Mouse (Mus musculus) ES-E14 (cell line): ENCODE measurements around the gene Taf6. TPM values are rescaled to one million over a fixed set of nuclear protein-coding genes. Genes with fewer than 3 reads are reported as not detected.

ENCODE experiments used
- DNase-seq: peaks from one replicate; pipeline ENCODE4 v3.0.0-alpha.2; 2013; ENCODE audit warnings: low read depth, low spot score
- H3K27ac ChIP-seq: 2 replicates; pipeline ENCODE4 v1.5.1; 2012; ENCODE audit warnings: low read depth, mild to moderate bottlenecking, low read length, moderate library complexity, mixed read lengths; ENCODE audit not compliant: poor library complexity, insufficient read depth, severe bottlenecking
- H3K36me3 ChIP-seq: 2 replicates; pipeline ENCODE4 v1.6.1; 2012; ENCODE audit warnings: mild to moderate bottlenecking, low read length, moderate library complexity, mixed read lengths; ENCODE audit not compliant: control insufficient read depth, poor library complexity, insufficient read depth, severe bottlenecking
- H3K4me1 ChIP-seq, 2 experiments: fragments of 150-350 bp in 1 of 2; sonication (generic) in 1 of 2; 2 replicates each; pipeline ENCODE4 v1.6.1; 2012; ENCODE audit warnings: low read length in 2 of 2, mild to moderate bottlenecking in 1 of 2, mixed read lengths in 1 of 2; ENCODE audit not compliant: control insufficient read depth in 2 of 2, insufficient read depth in 2 of 2, poor library complexity in 1 of 2
- H3K4me3 ChIP-seq, 2 experiments: fragments of 150-350 bp in 1 of 2; sonication (generic) in 1 of 2; 2 replicates each; pipeline ENCODE4 v1.5.1; 2012; ENCODE audit warnings: low read length in 2 of 2, low read depth in 1 of 2, mild to moderate bottlenecking in 1 of 2, mixed read lengths in 1 of 2; ENCODE audit not compliant: insufficient read depth in 1 of 2, poor library complexity in 1 of 2, severe bottlenecking in 1 of 2
- H3K9ac ChIP-seq: 2 replicates; pipeline ENCODE4 v1.6.1; 2012; ENCODE audit warnings: low read depth, mild to moderate bottlenecking, low read length, mixed read lengths; ENCODE audit not compliant: poor library complexity, insufficient read depth, severe bottlenecking
- H3K9me3 ChIP-seq: fragments of 150-350 bp; sonication (generic); 2 replicates; pipeline ENCODE4 v1.6.1; 2012; ENCODE audit warnings: low read depth, mild to moderate bottlenecking, low read length; ENCODE audit not compliant: control insufficient read depth, insufficient read depth
- CHD2 ChIP-seq: IDR thresholded peaks from 2 replicates; pipeline ENCODE4 v1.6.1; 2014; ENCODE audit warnings: mild to moderate bottlenecking, low read depth, low read length, inconsistent platforms
- HCFC1 ChIP-seq: IDR thresholded peaks from 2 replicates; pipeline ENCODE4 v1.6.1; 2012; ENCODE audit warnings: low read length, inconsistent platforms, borderline replicate concordance; ENCODE audit not compliant: insufficient read depth
- MAFK ChIP-seq: IDR thresholded peaks from 2 replicates; pipeline ENCODE4 v1.6.1; 2014; ENCODE audit warnings: mild to moderate bottlenecking, low read depth, low read length, inconsistent platforms; ENCODE audit not compliant: insufficient read depth
- ZC3H11A ChIP-seq: IDR thresholded peaks from 2 replicates; pipeline ENCODE4 v1.6.1; 2012; ENCODE audit warnings: low read depth, mild to moderate bottlenecking, inconsistent platforms, low read length, borderline replicate concordance
- ZNF384 ChIP-seq: IDR thresholded peaks from 2 replicates; pipeline ENCODE4 v1.6.1; 2012; ENCODE audit warnings: low read depth, low read length, inconsistent platforms
- in situ Hi-C, 2 experiments: fragments of 600-800 bp; cut with MboI; formaldehyde crosslinking; loops; one replicate each; pipeline ENCODE4 v1.15.1; 2025; ENCODE audit warnings: low sequenced_read_pairs in 2 of 2, inconsistent platforms in 1 of 2; ENCODE audit not compliant: unreplicated experiment in 2 of 2
- total RNA-seq: library from RNA; depleted of rRNA; stranded (reverse); fragments of 300-350 nt; gene quantifications from 2 replicates; pipeline ENCODE4 v1.2.3, GENCODE M21; 2012; rRNA removed

Taf6 gene
- total RNA-seq, 1 experiment: 59.3 TPM

- Histone ChIP-seq H3K9me3 (no peaks in the 10 kb centered on the region), H3K4me3 (no peak overlapping the region), H3K27ac (no peak overlapping the region), H3K9ac (no peak overlapping the region), H3K4me1 (no peaks in the 10 kb centered on the region), H3K36me3 (peaks cover 4% of the 10 kb centered on the region; the same call in 1 of the 2 replicates)
- in situ Hi-C loops: no loop called here
- TF ChIP-seq ZNF384 (no peak), CHD2 (0 out of 2 replicates have a peak, but pooled peaks have one; percentile 15), ZC3H11A (peak; percentile 25; the same call in 1 of the 2 replicates)
- DNase-seq: peak; percentile 56
Observed at GRCm38 (mm10) chr5:138137935-138138549, 49.2 kb downstream of the Taf6 start.

DNA sequence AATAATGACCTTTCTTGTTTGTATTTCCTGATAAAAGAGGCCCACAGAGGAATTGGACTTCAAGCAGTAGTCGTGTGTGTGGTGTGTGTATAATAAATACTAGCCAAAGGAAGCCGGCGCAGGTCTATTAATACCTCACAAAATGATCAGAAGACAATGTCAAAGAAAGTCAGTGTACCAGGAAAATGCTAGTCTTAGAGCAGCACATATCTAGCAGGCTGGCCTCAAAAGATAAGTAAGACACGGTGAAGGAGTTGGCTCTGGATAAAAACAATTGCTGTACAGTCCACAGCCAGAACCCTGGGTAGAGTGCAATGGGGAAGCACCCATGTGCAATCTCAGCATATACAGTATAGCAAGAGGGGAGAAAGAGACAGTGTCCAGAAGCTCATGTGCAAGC is 50.0 kb downstream of the Taf6 start:
- in situ Hi-C loops: no loop called here
- H3K9ac ChIP-seq: no peak overlapping the region
- TF ChIP-seq CHD2 (no peak), ZNF384 (no peak), MAFK (no peak)
- no peaks in the 10 kb centered on the region for H3K4me1 ChIP-seq
- H3K36me3 ChIP-seq: peaks cover 7% of the 10 kb centered on the region; the same call in 1 of the 2 replicates
- H3K4me3 ChIP-seq: no peak overlapping the region
- H3K27ac ChIP-seq: no peak overlapping the region
- no peak for DNase-seq
- H3K9me3 ChIP-seq: no peaks in the 10 kb centered on the region

GRCm38 (mm10) chr5:138132425-138133064 is 54.7 kb downstream of the Taf6 start:
- Histone ChIP-seq H3K4me1 (no peaks in the 10 kb centered on the region), H3K9me3 (no peaks in the 10 kb centered on the region), H3K4me3 (no peak overlapping the region), H3K36me3 (peaks cover 14% of the 10 kb centered on the region), H3K9ac (no peak overlapping the region), H3K27ac (no peak overlapping the region)
- no peak for TF ChIP-seq CHD2
- TF ChIP-seq HCFC1: no peak
- no peak for TF ChIP-seq ZC3H11A
- no peak for TF ChIP-seq ZNF384
- TF ChIP-seq MAFK: no peak
- DNase-seq: no peak
- in situ Hi-C loops: no loop called here

Other genes with a start within 250 kb of the Taf6 start
- gene Gjc3, start 224.4 kb downstream of the Taf6 start, total RNA-seq: 0.04 TPM in 1 of 2 replicates, not detected in the other
- gene Azgp1, start 205.9 kb downstream of the Taf6 start, total RNA-seq: not detected in 2 replicates
- not detected in 2 replicates for gene Smok3a, start 166.2 kb downstream of the Taf6 start, total RNA-seq
- gene Smok3b, start 166.0 kb downstream of the Taf6 start, total RNA-seq: not detected in 2 replicates
- not detected in 2 replicates for gene Smok3c, start 134.3 kb downstream of the Taf6 start, total RNA-seq
- 9.8 and 10.5 TPM in 2 replicates for gene Zkscan1, start 102.4 kb downstream of the Taf6 start, total RNA-seq
- 12.2 and 15.5 TPM in 2 replicates for gene Zscan21, start 70.5 kb downstream of the Taf6 start, total RNA-seq
- gene Zfp113, start 31.7 kb downstream of the Taf6 start, total RNA-seq: 3.7 and 5.3 TPM in 2 replicates
- gene Cops6, start 26.4 kb downstream of the Taf6 start, total RNA-seq: 98.6 and 122 TPM in 2 replicates
- gene Ap4m1, start 15.4 kb downstream of the Taf6 start, total RNA-seq: 42.7 and 44.9 TPM in 2 replicates
- 327 and 403 TPM in 2 replicates for gene Mcm7, start 15.0 kb downstream of the Taf6 start, total RNA-seq
- gene Cnpy4, start within 50 bp of the Taf6 start, total RNA-seq: 43.5 and 59.5 TPM in 2 replicates
- gene Mblac1, start 6.9 kb upstream of the Taf6 start, total RNA-seq: 2.5 and 3.1 TPM in 2 replicates
- gene Nxpe5, start 38.4 kb upstream of the Taf6 start, total RNA-seq: 0.09 TPM in 1 of 2 replicates, not detected in the other
- 87.2 and 87.3 TPM in 2 replicates for gene Lamtor4, start 68.0 kb upstream of the Taf6 start, total RNA-seq
- gene BC037034, start 76.6 kb upstream of the Taf6 start, total RNA-seq: 13.7 and 16.2 TPM in 2 replicates
- 0.58 and 0.94 TPM in 2 replicates for gene Gal3st4, start 85.4 kb upstream of the Taf6 start, total RNA-seq
- gene Gm43720, start 92.5 kb upstream of the Taf6 start, total RNA-seq: not detected in 2 replicates
- gene Gpc2, start 92.6 kb upstream of the Taf6 start, total RNA-seq: 14.9 and 20.2 TPM in 2 replicates
- 101 and 108 TPM in 2 replicates for gene Stag3, start 92.8 kb upstream of the Taf6 start, total RNA-seq
- 1.2 TPM in 2 replicates for gene Pvrig, start 154.5 kb upstream of the Taf6 start, total RNA-seq